Mouse (Mus musculus): Measurements from ENCODE around the gene BC030499. TPM values are rescaled to one million over a fixed set of nuclear protein-coding genes. Genes with fewer than 3 reads are reported as not detected.
A peak's percentile ranks its signal among the peaks of the same experiment; 100 is the strongest.

The BC030499 gene
- polyA plus RNA-seq, 1 experiment from 2014 or later = 0.25 TPM

- Histone ChIP-seq H3K36me3 (peaks cover 28% of the 10 kb centered on the region; the same call in 1 of the 2 replicates), H3K27ac (replicated peaks) (no peak overlapping the region), H3K9me3 (no peaks in the 10 kb centered on the region), H3K4me1 (replicated peaks) (peaks cover 18% of the 10 kb centered on the region), H3K4me2 (no peak overlapping the region), H3K4me3 (no peak overlapping the region), H3K9ac (no peak overlapping the region), H3K27me3 (no peaks in the 10 kb centered on the region)
- ATAC-seq (ENCODE audit: low read depth) = no peak
- WGBS = 85% methylated on average over 2 of the region's 2 CpGs
Observed at GRCm38 (mm10) chr11:78318411-78318810, 27.8 kb downstream of the BC030499 start.

- H3K36me3 ChIP-seq = peaks cover 16% of the 10 kb centered on the region; the same call in 1 of the 2 replicates
- peaks cover 35% of the 10 kb centered on the region for H3K4me1 ChIP-seq (replicated peaks)
- 61% methylated on average over 2 of the region's 2 CpGs for WGBS
- ATAC-seq (ENCODE audit: low read depth) = peak; percentile 57
- peak overlapping the region; percentile 80 for H3K27ac ChIP-seq (replicated peaks)
- H3K9me3 ChIP-seq = no peaks in the 10 kb centered on the region
- H3K9ac ChIP-seq = 0 out of 2 replicates have a peak overlapping the region, but pooled peaks have one; percentile 55
- H3K27me3 ChIP-seq = no peaks in the 10 kb centered on the region
- H3K4me2 ChIP-seq = peak overlapping the region; percentile 50
- H3K4me3 ChIP-seq = peak overlapping the region; percentile 30
Observed at GRCm38 (mm10) chr11:78322076-78322831, 31.6 kb downstream of the BC030499 start.

GRCm38 (mm10) chr11:78322860-78323259 lies 32.2 kb downstream of the BC030499 start, which contains the start of gene Aldoc:
Aldoc (plus strand) TSS chr11:78322968.
- peak within 1 kb of the TSS; percentile 55; the same call in 1 of the 2 replicates for H3K9ac ChIP-seq
- WGBS = 8% methylated on average over 15 of the region's 15 CpGs

GRCm38 (mm10) chr11:78324000-78324785 lies 33.6 kb downstream of the BC030499 start:
- Histone ChIP-seq H3K27ac (replicated peaks) (peak overlapping the region; percentile 80), H3K4me3 (peak overlapping the region; percentile 30), H3K9ac (peak overlapping the region; percentile 55; the same call in 1 of the 2 replicates), H3K4me1 (replicated peaks) (peaks cover 40% of the 10 kb centered on the region), H3K4me2 (peak overlapping the region; percentile 50), H3K9me3 (no peaks in the 10 kb centered on the region), H3K36me3 (no peaks in the 10 kb centered on the region), H3K27me3 (no peaks in the 10 kb centered on the region)
- ATAC-seq (ENCODE audit: low read depth) = 0 out of 2 replicates have a peak, but pooled peaks have one; percentile 9
- 67% methylated on average over 15 of the region's 15 CpGs for WGBS

More at GRCm38 (mm10) chr11:78322860-78323259, 32.2 kb downstream of the BC030499 start, which contains the start of gene Aldoc:
- Histone ChIP-seq H3K4me1 (replicated peaks) (peaks cover 35% of the 10 kb centered on the region), H3K4me3 (peak within 1 kb of the TSS; percentile 30), H3K27me3 (no peaks in the 10 kb centered on the region), H3K9me3 (no peaks in the 10 kb centered on the region), H3K36me3 (peaks cover 10% of the 10 kb centered on the region; the same call in 1 of the 2 replicates), H3K27ac (replicated peaks) (peak within 1 kb of the TSS; percentile 80), H3K4me2 (peak within 1 kb of the TSS; percentile 50)
- ATAC-seq (ENCODE audit: low read depth) = peak; percentile 90

GRCm38 (mm10) chr11:78324965-78325364 lies 34.3 kb downstream of the BC030499 start:
- Histone ChIP-seq H3K9me3 (no peaks in the 10 kb centered on the region), H3K4me3 (peak overlapping the region; percentile 22; the same call in 1 of the 2 replicates), H3K4me1 (replicated peaks) (peaks cover 46% of the 10 kb centered on the region), H3K27ac (replicated peaks) (peak overlapping the region; percentile 69), H3K4me2 (peak overlapping the region; percentile 50), H3K36me3 (no peaks in the 10 kb centered on the region), H3K9ac (no peak overlapping the region), H3K27me3 (no peaks in the 10 kb centered on the region)
- WGBS = 95% methylated on average over 12 of the region's 12 CpGs
- ATAC-seq (ENCODE audit: low read depth) = no peak

- H3K9me3 ChIP-seq = no peaks in the 10 kb centered on the region
- no peak overlapping the region for H3K9ac ChIP-seq
- no peak for ATAC-seq (ENCODE audit: low read depth)
- H3K4me1 ChIP-seq (replicated peaks) = peaks cover 40% of the 10 kb centered on the region
- peaks cover 1% of the 10 kb centered on the region for H3K36me3 ChIP-seq
- H3K4me2 ChIP-seq = no peak overlapping the region
- no peak overlapping the region for H3K27ac ChIP-seq (replicated peaks)
- H3K4me3 ChIP-seq = no peak overlapping the region
- H3K27me3 ChIP-seq = no peaks in the 10 kb centered on the region
- 95% methylated on average over 4 of the region's 4 CpGs for WGBS
Observed at GRCm38 (mm10) chr11:78327215-78327614, 36.6 kb downstream of the BC030499 start.

GRCm38 (mm10) chr11:78327634-78328511 lies 37.2 kb downstream of the BC030499 start, which contains the start of gene Pigs:
Pigs (plus strand) TSS chr11:78328415.
- H3K27me3 ChIP-seq = no peaks in the 10 kb centered on the region
- H3K9me3 ChIP-seq = no peaks in the 10 kb centered on the region
- H3K9ac ChIP-seq = peak within 1 kb of the TSS; percentile 75
- H3K36me3 ChIP-seq = peaks cover 8% of the 10 kb centered on the region
- 13% methylated on average over 37 of the region's 37 CpGs for WGBS
- peak within 1 kb of the TSS; percentile 40; the same call in 1 of the 2 replicates for H3K27ac ChIP-seq (replicated peaks)
- peaks cover 33% of the 10 kb centered on the region for H3K4me1 ChIP-seq (replicated peaks)
- H3K4me2 ChIP-seq = peak within 1 kb of the TSS; percentile 87
- peak within 1 kb of the TSS; percentile 88 for H3K4me3 ChIP-seq
- ATAC-seq (ENCODE audit: low read depth) = peak; percentile 96

- Histone ChIP-seq H3K4me3 (peak overlapping the region; percentile 88), H3K27me3 (no peaks in the 10 kb centered on the region), H3K4me2 (peak overlapping the region; percentile 87), H3K27ac (replicated peaks) (peak overlapping the region; percentile 40; the same call in 1 of the 2 replicates), H3K4me1 (replicated peaks) (peaks cover 26% of the 10 kb centered on the region), H3K9me3 (no peaks in the 10 kb centered on the region), H3K36me3 (peaks cover 15% of the 10 kb centered on the region), H3K9ac (peak overlapping the region; percentile 75)
- peak; percentile 78 for ATAC-seq (ENCODE audit: low read depth)
- WGBS = under 1% methylated on average over 41 of the region's 41 CpGs
Observed at GRCm38 (mm10) chr11:78328512-78329056, 37.9 kb downstream of the BC030499 start.

- Histone ChIP-seq H3K9ac (no peak overlapping the region), H3K4me3 (no peak overlapping the region), H3K36me3 (peaks cover 54% of the 10 kb centered on the region), H3K4me2 (no peak overlapping the region), H3K4me1 (replicated peaks) (peaks cover 11% of the 10 kb centered on the region), H3K9me3 (no peaks in the 10 kb centered on the region), H3K27ac (replicated peaks) (no peak overlapping the region), H3K27me3 (no peaks in the 10 kb centered on the region)
- 96% methylated on average over 12 of the region's 12 CpGs for WGBS
- no peak for ATAC-seq (ENCODE audit: low read depth)
Observed at GRCm38 (mm10) chr11:78332676-78333075, 42.0 kb downstream of the BC030499 start.

- peaks cover 67% of the 10 kb centered on the region for H3K36me3 ChIP-seq
- H3K4me1 ChIP-seq (replicated peaks) = peaks cover 8% of the 10 kb centered on the region
- 91% methylated on average over 5 of the region's 5 CpGs for WGBS
Observed at GRCm38 (mm10) chr11:78333992-78334391, 43.4 kb downstream of the BC030499 start.

GRCm38 (mm10) chr11:78337040-78337439 lies 46.4 kb downstream of the BC030499 start:
- Histone ChIP-seq H3K9ac (no peak overlapping the region), H3K4me1 (replicated peaks) (no peaks in the 10 kb centered on the region), H3K27me3 (no peaks in the 10 kb centered on the region), H3K4me2 (no peak overlapping the region), H3K4me3 (no peak overlapping the region), H3K9me3 (no peaks in the 10 kb centered on the region), H3K27ac (replicated peaks) (no peak overlapping the region), H3K36me3 (peaks cover 87% of the 10 kb centered on the region)
- no peak for ATAC-seq (ENCODE audit: low read depth)
- WGBS = 97% methylated on average over 8 of the region's 8 CpGs

More at GRCm38 (mm10) chr11:78333992-78334391, 43.4 kb downstream of the BC030499 start:
- no peak overlapping the region for H3K4me3 ChIP-seq
- H3K9me3 ChIP-seq = no peaks in the 10 kb centered on the region
- ATAC-seq (ENCODE audit: low read depth) = no peak
- H3K27ac ChIP-seq (replicated peaks) = no peak overlapping the region
- no peak overlapping the region for H3K9ac ChIP-seq
- H3K4me2 ChIP-seq = no peak overlapping the region
- H3K27me3 ChIP-seq = no peaks in the 10 kb centered on the region
